Mouse (Mus musculus): ENCODE results near the gene Trim31.
"Not testable (repeated sequence)": the region's sequence is repeated elsewhere in the genome, so short reads cannot be mapped to it uniquely, and the experiment has no call there.

Trim31 gene

DNA sequence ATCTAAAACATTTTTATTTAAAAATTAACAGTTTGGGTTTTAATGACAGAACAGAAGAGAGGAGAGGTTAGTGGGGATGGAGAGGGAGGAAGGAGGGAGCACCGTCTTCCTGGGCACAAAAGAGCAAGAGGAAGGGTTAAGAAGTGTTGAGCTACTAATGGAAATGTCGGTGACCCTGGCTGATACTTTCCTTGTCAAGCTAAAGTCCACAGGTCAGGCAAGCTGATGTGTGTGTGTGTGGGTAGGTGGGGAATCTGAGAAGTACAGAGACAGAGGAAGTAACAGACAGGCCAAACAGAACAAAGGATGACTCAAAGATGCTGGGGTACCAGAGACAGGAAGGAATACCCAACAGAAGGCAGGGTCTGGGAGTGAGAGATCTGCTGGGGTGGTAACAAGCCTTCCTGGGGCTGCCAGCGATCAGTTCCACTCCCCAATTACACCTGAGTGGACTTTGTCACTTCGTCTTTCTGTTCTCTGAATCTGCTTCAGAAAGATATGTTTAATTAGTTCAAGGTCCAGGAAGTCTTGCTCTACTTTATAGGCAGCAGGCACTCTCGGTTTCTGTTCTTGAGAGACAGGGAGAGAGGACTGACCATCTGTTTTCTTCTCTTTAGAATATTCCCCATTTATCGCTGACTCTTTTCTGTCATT lies at the start of gene Trim31:
TSS of gene Trim31 (plus strand) at position 567 of the 654 bp plus-strand sequence.
- no peak for DNase-seq (ENCODE audit: low read depth, low spot score)

- DNase-seq (ENCODE audit: low read depth, low spot score) = no peak
Observed at GRCm38 (mm10) chr17:36848911-36849310, 49.0 kb upstream of the Trim31 start.

DNA sequence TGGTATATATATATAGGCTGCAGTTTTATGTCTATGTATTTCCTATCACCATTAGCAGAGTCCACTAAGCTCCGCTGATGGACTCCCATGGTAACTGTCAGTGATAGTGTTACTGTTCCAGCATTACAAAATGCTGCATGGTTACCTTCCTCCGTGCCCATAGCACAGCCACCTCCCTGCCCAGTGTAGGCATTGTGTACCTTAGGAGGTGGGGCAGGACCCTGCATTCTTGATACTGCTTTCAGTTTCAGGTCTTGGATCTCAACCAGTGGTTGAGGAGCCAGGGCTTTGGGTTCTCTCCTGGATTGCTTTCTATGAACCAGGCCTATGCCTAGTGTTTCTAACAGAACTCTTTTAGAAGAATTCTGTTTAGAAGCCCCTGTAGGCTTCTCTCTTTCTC lies 47.9 kb upstream of the Trim31 start:
- no peak for DNase-seq (ENCODE audit: low read depth, low spot score)

DNA sequence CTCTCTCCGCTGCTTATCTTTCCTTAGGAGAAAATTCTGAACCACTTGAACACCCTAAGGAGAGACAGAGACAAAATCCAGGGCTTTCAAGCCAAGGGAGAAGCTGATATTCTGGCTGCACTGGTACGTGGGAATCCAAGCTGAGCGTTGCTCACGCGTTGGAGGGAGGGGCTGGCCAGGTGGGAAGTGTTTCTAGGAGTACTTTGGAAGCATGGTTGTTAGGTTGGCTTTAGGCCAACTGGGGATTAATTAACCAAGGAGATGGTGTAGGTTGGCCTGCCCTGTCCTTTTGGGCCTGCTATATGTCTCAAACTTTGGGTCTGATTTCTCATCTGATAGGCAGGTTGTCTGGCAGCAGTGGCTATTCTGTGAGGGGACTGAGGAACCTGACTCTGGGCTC lies 46.7 kb upstream of the Trim31 start:
- DNase-seq (ENCODE audit: low read depth, low spot score) = no peak

DNA sequence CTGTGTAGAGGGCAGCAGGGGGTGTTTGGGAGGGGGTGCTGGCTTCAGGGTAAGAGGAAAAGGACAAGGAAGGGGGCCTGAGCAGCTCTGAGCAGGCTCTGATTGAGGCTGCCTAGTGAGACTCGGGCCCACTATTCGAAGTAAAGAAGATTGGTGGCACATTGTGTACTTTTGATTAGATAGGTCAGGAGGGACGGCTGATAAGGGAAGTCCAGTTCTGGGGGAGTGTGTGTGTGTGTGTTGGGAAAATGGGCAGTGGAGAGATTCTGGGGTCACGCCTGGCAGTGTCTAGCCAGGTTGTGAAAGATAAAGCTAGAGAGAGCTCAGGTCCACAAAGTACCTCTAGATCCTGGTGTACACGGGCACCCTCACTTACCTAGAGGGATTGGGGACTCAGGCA lies 46.3 kb upstream of the Trim31 start:
- DNase-seq (ENCODE audit: low read depth, low spot score) = no peak

DNA sequence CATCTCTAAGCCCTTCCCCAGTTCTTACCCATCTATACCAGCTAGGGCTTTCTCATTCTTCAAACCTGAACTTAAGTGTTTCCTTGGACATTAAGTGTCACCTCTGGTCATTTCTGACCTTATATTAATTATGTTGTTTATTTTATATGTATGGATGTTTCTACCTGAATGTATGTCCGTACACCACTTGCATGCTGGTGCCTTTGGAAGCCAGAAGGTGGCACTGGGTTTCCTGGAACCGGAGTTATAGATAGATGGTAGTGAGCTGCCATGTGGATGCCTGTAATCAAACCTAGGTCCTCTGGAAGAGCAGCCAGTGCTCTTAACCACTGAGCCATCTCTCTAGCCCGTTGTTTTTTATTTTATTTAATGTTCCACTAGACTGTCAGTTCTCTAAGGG lies 42.4 kb upstream of the Trim31 start:
- DNase-seq (ENCODE audit: low read depth, low spot score) = no peak

DNA sequence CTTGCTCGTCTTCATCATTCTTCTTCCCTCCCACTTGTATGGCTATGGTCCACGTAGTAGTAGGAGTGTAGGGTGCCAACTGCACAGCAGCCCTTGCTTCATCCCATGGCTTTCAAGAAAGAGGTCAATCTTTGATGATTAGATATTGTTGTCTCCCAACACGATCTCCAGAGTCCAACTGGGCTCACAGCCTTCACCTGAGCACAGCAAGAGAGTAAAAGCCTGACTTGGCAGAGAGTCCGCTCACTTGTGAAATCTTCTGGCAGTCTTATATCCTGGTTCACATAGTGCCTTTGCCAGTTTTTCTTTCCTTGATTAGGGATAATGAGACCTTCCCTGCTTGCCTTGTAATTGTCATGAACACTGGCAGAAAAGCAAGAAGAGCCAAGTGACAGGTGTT lies 41.7 kb upstream of the Trim31 start:
- DNase-seq (ENCODE audit: low read depth, low spot score) = no peak

DNA sequence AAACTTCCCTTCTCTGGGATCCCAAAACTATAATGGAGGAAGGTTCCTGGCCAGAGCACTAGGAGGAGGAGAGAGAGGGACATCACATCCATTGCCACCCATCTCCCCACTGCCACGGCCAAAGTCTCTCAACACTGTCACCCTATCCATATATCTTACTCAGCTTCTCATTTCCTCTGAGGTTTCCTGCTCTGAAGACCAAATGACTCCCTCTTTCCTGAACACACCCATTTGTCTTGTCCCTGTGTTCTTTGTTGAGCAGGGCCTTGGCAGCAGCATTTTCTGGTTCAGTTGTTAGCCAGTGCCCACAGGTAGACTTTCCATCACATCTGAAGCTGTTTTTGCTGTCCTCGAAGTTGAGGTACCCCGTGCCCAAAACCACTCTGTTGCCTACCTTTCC lies 39.7 kb upstream of the Trim31 start:
- no peak for DNase-seq (ENCODE audit: low read depth, low spot score)

GRCm38 (mm10) chr17:36861680-36862079 lies 36.2 kb upstream of the Trim31 start:
- no peak for DNase-seq (ENCODE audit: low read depth, low spot score)

- DNase-seq (ENCODE audit: low read depth, low spot score) = no peak
Observed at GRCm38 (mm10) chr17:36866719-36867527, 31.0 kb upstream of the Trim31 start, which contains the start of gene Trim15. Gene Trim15 (minus strand): TSS chr17:36867210.

DNA sequence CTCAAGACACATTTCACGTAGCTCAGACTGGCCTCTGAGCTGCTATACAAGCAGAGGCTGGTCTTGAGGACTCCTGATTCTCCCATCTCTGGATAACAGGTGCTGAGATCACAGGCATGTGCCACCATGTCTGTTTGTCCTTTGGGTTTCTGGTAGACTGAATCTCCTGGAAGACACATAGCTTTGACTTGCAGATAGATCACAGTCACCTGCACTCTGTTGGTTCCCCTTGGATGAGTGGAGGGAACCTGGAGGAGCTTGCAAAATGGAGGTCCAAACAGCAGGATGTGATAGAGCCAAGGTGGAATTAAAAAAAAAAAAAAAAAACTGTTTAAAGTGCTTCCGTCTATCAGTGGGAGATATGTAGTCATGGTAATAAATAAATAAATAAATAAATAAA lies 29.1 kb upstream of the Trim31 start:
- DNase-seq (ENCODE audit: low read depth, low spot score) = no peak

DNA sequence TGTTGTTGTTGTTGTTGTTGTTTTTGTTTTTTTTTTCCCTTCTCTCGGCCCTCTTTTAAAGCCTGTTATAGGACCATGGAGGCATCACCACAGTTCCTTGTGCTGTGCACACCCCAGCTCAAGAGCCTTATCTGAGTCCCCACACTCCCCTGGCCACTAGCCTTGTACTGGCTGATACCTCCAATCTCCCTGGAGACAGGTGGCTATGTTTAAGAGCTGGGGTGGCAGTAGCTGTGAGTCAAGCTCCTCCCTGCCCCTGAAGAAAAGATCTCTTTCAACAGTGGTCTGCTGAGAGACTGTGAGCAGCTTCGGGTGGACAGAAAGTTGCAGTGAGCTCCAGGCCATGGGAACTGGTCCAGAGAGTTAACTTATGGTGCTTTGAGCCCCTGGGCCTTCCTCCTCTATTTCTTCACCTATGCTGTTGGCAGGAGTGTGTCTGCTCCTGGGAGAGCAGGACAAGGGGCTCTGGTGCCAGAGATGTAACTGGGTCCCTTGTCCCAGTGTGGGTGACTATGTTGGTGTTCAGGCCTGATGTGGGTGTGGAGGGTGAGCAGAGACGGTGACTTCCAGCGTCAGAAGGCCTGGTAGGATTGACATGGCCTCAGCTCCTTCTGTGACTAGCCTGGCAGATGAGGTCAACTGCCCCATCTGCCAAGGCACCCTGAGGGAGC lies 28.5 kb upstream of the Trim31 start, which contains the start of gene Trim10:
TSS of gene Trim10 (plus strand) at position 291 of the 671 bp plus-strand sequence.
- no peak for DNase-seq (ENCODE audit: low read depth, low spot score)

- no peak for DNase-seq (ENCODE audit: low read depth, low spot score)
Observed at GRCm38 (mm10) chr17:36869955-36870810, 27.7 kb upstream of the Trim31 start.

DNA sequence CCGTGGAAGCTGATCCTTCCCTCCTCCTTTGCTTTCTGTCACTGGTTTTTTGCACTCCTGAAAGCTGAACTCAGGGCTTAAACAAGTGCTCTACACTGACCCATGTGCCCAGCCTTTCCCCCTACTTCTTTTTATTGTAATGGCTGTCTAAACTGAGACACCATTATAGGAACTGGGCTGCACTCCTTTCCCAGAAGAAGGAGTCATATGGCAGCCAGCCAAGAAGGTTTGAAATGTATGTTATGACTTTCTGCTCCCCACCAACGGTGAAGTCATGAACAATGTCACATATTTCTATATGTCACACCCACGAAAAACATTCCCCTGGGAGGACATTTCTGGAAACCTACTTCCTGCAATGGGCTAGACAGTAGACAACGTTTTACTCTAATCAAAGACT lies 23.3 kb upstream of the Trim31 start:
- DNase-seq (ENCODE audit: low read depth, low spot score) = peak; percentile 38

- DNase-seq (ENCODE audit: low read depth, low spot score) = peak; percentile 36
Observed at GRCm38 (mm10) chr17:36883350-36883749, 14.6 kb upstream of the Trim31 start.

GRCm38 (mm10) chr17:36885132-36885790 lies 12.7 kb upstream of the Trim31 start:
- no peak for DNase-seq (ENCODE audit: low read depth, low spot score)

DNA sequence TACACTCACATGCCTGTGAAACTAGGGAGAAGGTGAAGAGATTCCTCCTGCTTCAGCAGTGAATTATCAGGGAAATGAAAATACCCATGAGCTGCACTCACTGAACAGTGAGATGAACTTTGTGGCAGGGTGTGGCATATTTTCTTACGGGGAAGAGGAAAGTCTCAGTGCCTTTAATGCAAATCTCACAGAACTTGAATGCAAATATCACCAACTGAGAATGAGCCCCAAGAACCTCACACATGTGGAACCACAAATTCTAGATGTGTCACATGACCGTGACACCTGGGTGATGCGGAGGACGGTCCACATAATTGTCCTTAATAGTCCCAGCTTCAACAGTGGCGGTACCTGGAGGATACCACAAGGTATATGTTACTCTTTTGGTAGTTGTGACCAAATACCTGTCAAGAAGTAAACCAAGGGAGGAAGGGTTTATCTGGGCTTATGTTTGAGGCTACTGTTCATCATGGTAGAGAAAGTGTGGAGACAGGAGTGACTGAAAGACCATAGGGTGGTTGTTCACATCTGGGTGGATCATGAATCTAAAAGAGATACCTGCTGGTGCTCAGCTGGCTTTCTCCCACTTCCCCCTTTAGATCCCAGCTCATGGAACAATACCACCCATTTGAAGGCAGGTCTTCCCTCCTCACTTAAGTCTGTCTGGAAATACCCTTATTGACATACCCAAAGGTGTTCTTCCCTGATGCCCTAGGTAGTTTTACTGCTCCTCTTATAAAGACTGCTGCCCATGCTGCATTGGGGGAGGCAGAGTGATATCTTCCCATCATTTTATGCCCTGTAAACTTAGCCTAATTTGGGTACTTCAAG lies 7.6 kb upstream of the Trim31 start, which contains the start of gene Trim40:
TSS of gene Trim40 (minus strand) at position 51 of the 831 bp plus-strand sequence.
- DNase-seq (ENCODE audit: low read depth, low spot score) = no peak

GRCm38 (mm10) chr17:36891496-36891895 lies 6.4 kb upstream of the Trim31 start:
- not testable (repeated sequence) for DNase-seq (ENCODE audit: low read depth, low spot score)

DNA sequence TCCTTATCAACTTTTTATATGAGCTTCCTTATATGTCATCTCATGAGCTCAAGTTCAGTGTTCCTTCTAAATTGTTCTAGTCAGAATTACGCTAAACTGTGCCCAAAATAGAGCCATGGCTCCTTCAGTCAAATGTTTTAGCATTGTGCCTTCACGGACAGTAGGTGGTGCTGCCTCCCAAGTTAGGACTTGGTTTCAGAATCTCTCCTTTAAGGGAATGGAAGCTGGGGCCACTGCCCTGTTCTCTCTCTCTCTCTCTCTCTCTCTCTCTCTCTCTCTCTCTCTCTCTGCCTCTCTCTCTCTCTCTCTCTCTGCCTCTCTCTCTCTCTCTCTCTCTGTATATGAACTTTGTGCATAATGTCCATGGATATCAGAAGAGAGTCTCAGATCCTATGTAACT lies 5.6 kb upstream of the Trim31 start:
- DNase-seq (ENCODE audit: low read depth, low spot score) = peak; percentile 76

- no peak for DNase-seq (ENCODE audit: low read depth, low spot score)
Observed at GRCm38 (mm10) chr17:36893387-36893786, 4.5 kb upstream of the Trim31 start.

Data from 3T3-L1 (cell line).